Mouse (Mus musculus) midbrain, embryonic 15.5 days (tissue): ENCODE measurements around the gene Brd3. TPM values are rescaled to one million over a fixed set of nuclear protein-coding genes. Genes with fewer than 3 reads are reported as not detected.

Experiments used
- ATAC-seq: fragments of 200-750 bp; cut with Nextera tagmentation; replicated peaks from 2 replicates; pipeline ENCODE4 v1.8.0; 2017; ENCODE audit warnings: moderate TSS enrichment
- H3K27ac ChIP-seq: fragments of 300-500 bp; sonication (generic); 2 replicates; pipeline ENCODE4 v1.5.1; 2015; ENCODE audit warnings: mild to moderate bottlenecking, inconsistent platforms
- H3K27me3 ChIP-seq: fragments of 300-500 bp; sonication (generic); replicated peaks from 2 replicates; pipeline ENCODE4 v1.6.1; 2015; ENCODE audit warnings: inconsistent platforms
- H3K36me3 ChIP-seq: fragments of 300-500 bp; sonication (generic); replicated peaks from 2 replicates; pipeline ENCODE4 v1.6.1; 2015; ENCODE audit warnings: inconsistent platforms
- H3K4me1 ChIP-seq: fragments of 300-500 bp; sonication (generic); 2 replicates; pipeline ENCODE4 v1.6.1; 2015; ENCODE audit warnings: inconsistent platforms
- H3K4me2 ChIP-seq: fragments of 300-500 bp; sonication (generic); 2 replicates; pipeline ENCODE4 v1.6.1; 2015; ENCODE audit warnings: inconsistent platforms, mild to moderate bottlenecking, moderate library complexity
- H3K4me3 ChIP-seq: fragments of 300-500 bp; sonication (generic); 2 replicates; pipeline ENCODE4 v1.5.1; 2015; ENCODE audit warnings: mild to moderate bottlenecking, inconsistent platforms
- H3K9ac ChIP-seq: fragments of 300-500 bp; sonication (generic); 2 replicates; pipeline ENCODE4 v1.6.1; 2015; ENCODE audit warnings: mild to moderate bottlenecking, inconsistent platforms
- H3K9me3 ChIP-seq: fragments of 300-500 bp; sonication (generic); 2 replicates; pipeline ENCODE4 v1.6.1; 2016; ENCODE audit warnings: inconsistent platforms
- WGBS: fragments of 180-500 bp; shearing (Covaris S2); methylation state at CpG from one replicate; pipeline ENCODE4 v1.1.7; 2015; ENCODE audit warnings: mixed read lengths; 5-methylcytosine and 5-hydroxymethylcytosine counted together
- polyA plus RNA-seq: library from polyadenylated mRNA; unstranded; fragments of >200 nt; fragmentation: Nextera tagmentation; extraction: Ambion mirVana; gene quantifications from 2 replicates; pipeline ENCODE4 v1.2.1, GENCODE M21; 2015

Brd3 gene
- polyA plus RNA-seq, 1 experiment from 2014 or later: 137 TPM

GRCm38 (mm10) chr2:27505539-27505938 is 1.9 kb downstream of the Brd3 start:
- Histone ChIP-seq H3K4me1 (no peaks in the 10 kb centered on the region), H3K36me3 (no peaks in the 10 kb centered on the region), H3K27ac (no peak overlapping the region), H3K4me2 (no peak overlapping the region), H3K27me3 (no peaks in the 10 kb centered on the region), H3K4me3 (no peak overlapping the region), H3K9me3 (no peaks in the 10 kb centered on the region), H3K9ac (no peak overlapping the region)
- ATAC-seq: no peak
- 13% methylated on average over 6 of the region's 6 CpGs for WGBS

- Histone ChIP-seq H3K9me3 (no peaks in the 10 kb centered on the region), H3K27me3 (no peaks in the 10 kb centered on the region), H3K27ac (no peak overlapping the region), H3K4me1 (no peaks in the 10 kb centered on the region), H3K9ac (no peak overlapping the region), H3K4me3 (no peak overlapping the region), H3K36me3 (no peaks in the 10 kb centered on the region), H3K4me2 (no peak overlapping the region)
- ATAC-seq: no peak
- WGBS: 65% methylated on average over 7 of the region's 7 CpGs
These were observed 3.2 kb downstream of the Brd3 start for GRCm38 (mm10) chr2:27504113-27504885.

GRCm38 (mm10) chr2:27496391-27497028 is 11.0 kb downstream of the Brd3 start:
- Histone ChIP-seq H3K4me3 (peak overlapping the region; percentile 35), H3K9ac (no peak overlapping the region; the same call in 1 of the 2 replicates), H3K9me3 (no peaks in the 10 kb centered on the region), H3K4me1 (peaks cover 9% of the 10 kb centered on the region), H3K36me3 (no peaks in the 10 kb centered on the region), H3K4me2 (peak overlapping the region; percentile 63), H3K27ac (no peak overlapping the region), H3K27me3 (no peaks in the 10 kb centered on the region)
- ATAC-seq: no peak
- WGBS: 22% methylated on average over 23 of the region's 23 CpGs

GRCm38 (mm10) chr2:27493971-27494370 is 13.5 kb downstream of the Brd3 start:
- 97% methylated on average over 3 of the region's 3 CpGs for WGBS
- H3K4me3 ChIP-seq: no peak overlapping the region
- H3K36me3 ChIP-seq: no peaks in the 10 kb centered on the region
- peaks cover 9% of the 10 kb centered on the region for H3K4me1 ChIP-seq
- H3K9me3 ChIP-seq: no peaks in the 10 kb centered on the region
- no peak overlapping the region for H3K9ac ChIP-seq
- H3K4me2 ChIP-seq: no peak overlapping the region
- no peaks in the 10 kb centered on the region for H3K27me3 ChIP-seq
- no peak overlapping the region for H3K27ac ChIP-seq
- no peak for ATAC-seq

- Histone ChIP-seq H3K27me3 (no peaks in the 10 kb centered on the region), H3K36me3 (no peaks in the 10 kb centered on the region), H3K9me3 (no peaks in the 10 kb centered on the region), H3K27ac (no peak overlapping the region), H3K4me2 (no peak overlapping the region), H3K4me1 (no peaks in the 10 kb centered on the region), H3K4me3 (no peak overlapping the region), H3K9ac (no peak overlapping the region)
- ATAC-seq: no peak
- WGBS: 88% methylated on average over 2 of the region's 2 CpGs
These were observed 16.5 kb downstream of the Brd3 start for GRCm38 (mm10) chr2:27490939-27491338.

- Histone ChIP-seq H3K27ac (no peak overlapping the region), H3K9me3 (no peaks in the 10 kb centered on the region), H3K36me3 (no peaks in the 10 kb centered on the region), H3K9ac (no peak overlapping the region), H3K4me2 (no peak overlapping the region), H3K4me1 (no peaks in the 10 kb centered on the region), H3K4me3 (no peak overlapping the region), H3K27me3 (no peaks in the 10 kb centered on the region)
- ATAC-seq: no peak
- WGBS: 94% methylated on average over 1 of the region's 1 CpGs
These were observed 19.1 kb downstream of the Brd3 start for GRCm38 (mm10) chr2:27488362-27488761.

- Histone ChIP-seq H3K27ac (no peak overlapping the region), H3K27me3 (no peaks in the 10 kb centered on the region), H3K9ac (no peak overlapping the region), H3K36me3 (no peaks in the 10 kb centered on the region), H3K4me2 (no peak overlapping the region), H3K9me3 (no peaks in the 10 kb centered on the region), H3K4me3 (no peak overlapping the region), H3K4me1 (no peaks in the 10 kb centered on the region)
- 88% methylated on average over 3 of the region's 4 CpGs for WGBS
- ATAC-seq: no peak
These were observed 20.0 kb downstream of the Brd3 start for GRCm38 (mm10) chr2:27487336-27488049.

GRCm38 (mm10) chr2:27486725-27487124 is 20.7 kb downstream of the Brd3 start:
- H3K4me1 ChIP-seq: no peaks in the 10 kb centered on the region
- no peaks in the 10 kb centered on the region for H3K36me3 ChIP-seq
- no peaks in the 10 kb centered on the region for H3K9me3 ChIP-seq
- no peak overlapping the region for H3K27ac ChIP-seq
- no peak overlapping the region for H3K4me2 ChIP-seq
- ATAC-seq: no peak
- no peak overlapping the region for H3K4me3 ChIP-seq
- H3K9ac ChIP-seq: no peak overlapping the region
- H3K27me3 ChIP-seq: no peaks in the 10 kb centered on the region
- 68% methylated on average over 4 of the region's 4 CpGs for WGBS

GRCm38 (mm10) chr2:27482265-27482861 is 25.1 kb downstream of the Brd3 start:
- Histone ChIP-seq H3K4me1 (no peaks in the 10 kb centered on the region), H3K36me3 (no peaks in the 10 kb centered on the region), H3K9ac (no peak overlapping the region), H3K4me3 (no peak overlapping the region), H3K9me3 (no peaks in the 10 kb centered on the region), H3K27ac (no peak overlapping the region), H3K27me3 (no peaks in the 10 kb centered on the region), H3K4me2 (no peak overlapping the region)
- 81% methylated on average over 7 of the region's 7 CpGs for WGBS
- ATAC-seq: no peak

- no peak overlapping the region for H3K4me2 ChIP-seq
- no peaks in the 10 kb centered on the region for H3K9me3 ChIP-seq
- H3K4me1 ChIP-seq: peaks cover 7% of the 10 kb centered on the region
- no peaks in the 10 kb centered on the region for H3K36me3 ChIP-seq
- no peak overlapping the region for H3K27ac ChIP-seq
- 72% methylated on average over 4 of the region's 4 CpGs for WGBS
- H3K4me3 ChIP-seq: no peak overlapping the region
- no peak for ATAC-seq
- no peak overlapping the region for H3K9ac ChIP-seq
- H3K27me3 ChIP-seq: no peaks in the 10 kb centered on the region
These were observed 27.1 kb downstream of the Brd3 start for GRCm38 (mm10) chr2:27480367-27480766.

GRCm38 (mm10) chr2:27479821-27480220 is 27.6 kb downstream of the Brd3 start:
- no peak overlapping the region for H3K9ac ChIP-seq
- H3K27ac ChIP-seq: no peak overlapping the region
- H3K4me1 ChIP-seq: peaks cover 7% of the 10 kb centered on the region
- no peak overlapping the region for H3K4me3 ChIP-seq
- H3K4me2 ChIP-seq: no peak overlapping the region
- WGBS: 81% methylated on average over 4 of the region's 4 CpGs
- H3K27me3 ChIP-seq: no peaks in the 10 kb centered on the region
- H3K36me3 ChIP-seq: no peaks in the 10 kb centered on the region
- no peak for ATAC-seq
- H3K9me3 ChIP-seq: no peaks in the 10 kb centered on the region
